Mouse (Mus musculus) liver, embryonic 14.5 days (tissue): Measurements from ENCODE around the gene Pias4.

Experiments used
- CTCF ChIP-seq: IDR thresholded peaks from 2 replicates; pipeline ENCODE4 v1.5.1; 2016; ENCODE audit warnings: antibody characterized with exemption, low read depth, control low read depth
- EP300 ChIP-seq: IDR thresholded peaks from 2 replicates; pipeline ENCODE4 v1.6.1; 2016; ENCODE audit warnings: antibody characterized with exemption, low read depth

DNA sequence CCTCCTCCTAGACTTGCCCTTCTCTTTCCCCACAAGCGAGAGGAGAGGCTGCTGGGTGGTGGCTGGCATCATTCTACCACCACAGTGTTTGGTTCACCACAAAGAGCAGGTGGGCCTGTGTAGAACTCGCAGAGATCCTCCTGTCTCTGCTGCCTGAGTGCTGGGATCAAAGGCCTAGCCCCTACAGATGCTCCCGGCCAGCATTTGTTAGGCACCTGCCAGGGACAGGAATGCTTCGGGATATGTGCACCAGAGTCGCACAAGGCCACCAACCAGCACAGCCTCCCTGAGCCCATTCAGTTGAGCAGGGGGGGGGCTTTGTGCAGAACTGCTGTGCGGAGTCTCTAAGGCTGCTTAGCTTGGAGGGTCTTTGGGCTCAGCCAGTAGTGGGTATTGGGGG is 22.4 kb downstream of the Pias4 start:
- TF ChIP-seq CTCF (no peak), EP300 (no peak)
